Mouse (Mus musculus) liver, adult 2 months (tissue): ENCODE data around the gene Lpp. TPM values are rescaled to one million over a fixed set of nuclear protein-coding genes. Genes with fewer than 3 reads are reported as not detected.

Experiments used
- DNase-seq: peaks from one replicate; pipeline ENCODE4 v3.0.0-alpha.2; 2011; ENCODE audit warnings: low read depth, low spot score; ENCODE audit errors: extremely low read depth
- H3K27ac ChIP-seq: fragments of 200-500 bp; replicated peaks from 2 replicates; pipeline ENCODE4 v1.5.1; 2012; ENCODE audit warnings: low read depth, mild to moderate bottlenecking, control low read depth, inconsistent platforms, low read length; ENCODE audit not compliant: insufficient read depth
- H3K27me3 ChIP-seq: fragments of 200-500 bp; 2 replicates; pipeline ENCODE4 v1.6.1; 2012; ENCODE audit warnings: mild to moderate bottlenecking, moderate library complexity, low read length, inconsistent platforms; ENCODE audit not compliant: control insufficient read depth, insufficient read depth
- H3K36me3 ChIP-seq: fragments of 200-500 bp; 2 replicates; pipeline ENCODE4 v1.6.1; 2012; ENCODE audit warnings: low read length, inconsistent platforms; ENCODE audit not compliant: control insufficient read depth, insufficient read depth
- H3K4me1 ChIP-seq: fragments of 200-500 bp; 2 replicates; pipeline ENCODE4 v1.6.1; 2011; ENCODE audit warnings: low read length; ENCODE audit not compliant: control insufficient read depth, insufficient read depth
- H3K4me3 ChIP-seq: fragments of 200-500 bp; 2 replicates; pipeline ENCODE4 v1.5.1; 2011; ENCODE audit warnings: low read depth, mild to moderate bottlenecking, control low read depth, low read length, moderate library complexity; ENCODE audit not compliant: insufficient read depth
- H3K79me2 ChIP-seq: fragments of 200-500 bp; 2 replicates; pipeline ENCODE4 v1.6.1; 2012; ENCODE audit warnings: inconsistent platforms, mild to moderate bottlenecking, low read length, moderate library complexity; ENCODE audit not compliant: control insufficient read depth, insufficient read depth
- H3K9ac ChIP-seq: fragments of 200-500 bp; 2 replicates; pipeline ENCODE4 v1.6.1; 2012; ENCODE audit warnings: low read depth, mild to moderate bottlenecking, control low read depth, inconsistent platforms, low read length
- CTCF ChIP-seq: fragments of 200-500 bp; IDR thresholded peaks from 2 replicates; pipeline ENCODE4 v1.5.1; 2011; ENCODE audit warnings: low read depth, low read length, control low read depth
- POLR2A ChIP-seq: fragments of 200-500 bp; IDR thresholded peaks from 2 replicates; pipeline ENCODE4 v1.6.1; 2011; ENCODE audit warnings: low read length, control low read depth; ENCODE audit not compliant: insufficient read depth; ENCODE audit errors: extremely low read depth
- WGBS: fragments of 180-500 bp; shearing (Covaris S2); methylation state at CpG from one replicate; pipeline ENCODE4 v1.1.7; 2018; 5-methylcytosine and 5-hydroxymethylcytosine counted together
- polyA plus RNA-seq: library from polyadenylated mRNA; depleted of rRNA; stranded (reverse); fragments of >200 nt; gene quantifications from 2 replicates; pipeline ENCODE4 v1.2.3, GENCODE M21; 2012
- total RNA-seq: library from RNA; depleted of rRNA; stranded (reverse); fragments of >200 nt; gene quantifications from 2 replicates; pipeline ENCODE4 v1.2.3, GENCODE M21; 2014

The Lpp gene
- total and polyA plus RNA-seq, 2 experiments = 7.5 to 23.0 TPM

GRCm38 (mm10) chr16:24498103-24498659, 104.9 kb downstream of the Lpp start:
- WGBS = 91% methylated on average over 5 of the region's 5 CpGs
- no peak overlapping the region for H3K4me3 ChIP-seq
- no peak for DNase-seq

GRCm38 (mm10) chr16:24501197-24501596, 107.9 kb downstream of the Lpp start:
- TF ChIP-seq CTCF = no peak
- TF ChIP-seq POLR2A = no peak
- DNase-seq = no peak
- WGBS = 96% methylated on average over 6 of the region's 6 CpGs

More at GRCm38 (mm10) chr16:24498103-24498659, 104.9 kb downstream of the Lpp start:
- H3K27ac ChIP-seq = no peak overlapping the region
- H3K27me3 ChIP-seq = no peaks in the 10 kb centered on the region
- no peak overlapping the region for H3K9ac ChIP-seq
- H3K4me1 ChIP-seq = peaks cover 3% of the 10 kb centered on the region; the same call in 1 of the 2 replicates
- TF ChIP-seq CTCF (no peak), POLR2A (no peak)
- no peaks in the 10 kb centered on the region for H3K36me3 ChIP-seq
- peaks cover 27% of the 10 kb centered on the region; the same call in 1 of the 2 replicates for H3K79me2 ChIP-seq

GRCm38 (mm10) chr16:24501628-24502294, 108.5 kb downstream of the Lpp start:
- no peak overlapping the region for H3K4me3 ChIP-seq
- peaks cover 5% of the 10 kb centered on the region; the same call in 1 of the 2 replicates for H3K4me1 ChIP-seq
- no peaks in the 10 kb centered on the region for H3K36me3 ChIP-seq
- TF ChIP-seq POLR2A = no peak
- TF ChIP-seq CTCF = no peak
- WGBS = 83% methylated on average over 11 of the region's 11 CpGs
- no peak for DNase-seq
- no peak overlapping the region for H3K27ac ChIP-seq
- no peaks in the 10 kb centered on the region for H3K27me3 ChIP-seq
- no peak overlapping the region for H3K9ac ChIP-seq
- H3K79me2 ChIP-seq = peaks cover 32% of the 10 kb centered on the region

More at GRCm38 (mm10) chr16:24501197-24501596, 107.9 kb downstream of the Lpp start:
- Histone ChIP-seq H3K27ac (no peak overlapping the region), H3K27me3 (no peaks in the 10 kb centered on the region), H3K4me3 (no peak overlapping the region), H3K4me1 (peaks cover 5% of the 10 kb centered on the region; the same call in 1 of the 2 replicates), H3K9ac (no peak overlapping the region), H3K36me3 (no peaks in the 10 kb centered on the region), H3K79me2 (peaks cover 31% of the 10 kb centered on the region)

GRCm38 (mm10) chr16:24502295-24502823, 109.1 kb downstream of the Lpp start:
- Histone ChIP-seq H3K27ac (no peak overlapping the region), H3K79me2 (peaks cover 26% of the 10 kb centered on the region), H3K36me3 (no peaks in the 10 kb centered on the region), H3K4me3 (no peak overlapping the region), H3K4me1 (peaks cover 5% of the 10 kb centered on the region; the same call in 1 of the 2 replicates), H3K9ac (no peak overlapping the region), H3K27me3 (no peaks in the 10 kb centered on the region)
- TF ChIP-seq CTCF = no peak
- no peak for TF ChIP-seq POLR2A
- WGBS = 91% methylated on average over 3 of the region's 3 CpGs
- no peak for DNase-seq

GRCm38 (mm10) chr16:24504838-24505605, 111.7 kb downstream of the Lpp start:
- Histone ChIP-seq H3K4me3 (no peak overlapping the region), H3K4me1 (peaks cover 5% of the 10 kb centered on the region; the same call in 1 of the 2 replicates), H3K36me3 (no peaks in the 10 kb centered on the region), H3K79me2 (peaks cover 27% of the 10 kb centered on the region), H3K27me3 (no peaks in the 10 kb centered on the region), H3K9ac (no peak overlapping the region), H3K27ac (no peak overlapping the region)
- peak; percentile 65 for DNase-seq
- whole genome bisulfite sequencing = 48% methylated on average over 7 of the region's 7 CpGs
- TF ChIP-seq POLR2A (no peak), CTCF (no peak)
